Mouse (Mus musculus) intestine, embryonic 15.5 days (tissue): Measurements from ENCODE around the gene Adssl1. TPM values are rescaled to one million over a fixed set of nuclear protein-coding genes. Genes with fewer than 3 reads are reported as not detected.

Source experiments
- ATAC-seq: fragments of 200-750 bp; cut with Nextera tagmentation; 2 replicates; pipeline ENCODE4 v1.8.0; 2017; ENCODE audit warnings: moderate TSS enrichment, moderate library complexity
- H3K27ac ChIP-seq: fragments of 300-500 bp; sonication (generic); 2 replicates; pipeline ENCODE4 v1.5.1; 2015; ENCODE audit warnings: mild to moderate bottlenecking, inconsistent platforms
- H3K27me3 ChIP-seq: fragments of 300-500 bp; sonication (generic); replicated peaks from 2 replicates; pipeline ENCODE4 v1.6.1; 2015; ENCODE audit warnings: inconsistent platforms
- H3K36me3 ChIP-seq: fragments of 300-500 bp; sonication (generic); 2 replicates; pipeline ENCODE4 v1.6.1; 2015; ENCODE audit warnings: inconsistent platforms
- H3K4me1 ChIP-seq: fragments of 300-500 bp; sonication (generic); replicated peaks from 2 replicates; pipeline ENCODE4 v1.6.1; 2015; ENCODE audit warnings: inconsistent platforms
- H3K4me2 ChIP-seq: fragments of 300-500 bp; sonication (generic); replicated peaks from 2 replicates; pipeline ENCODE4 v1.6.1; 2015; ENCODE audit warnings: mild to moderate bottlenecking, inconsistent platforms
- H3K4me3 ChIP-seq: fragments of 300-500 bp; sonication (generic); replicated peaks from 2 replicates; pipeline ENCODE4 v1.5.1; 2015; ENCODE audit warnings: inconsistent platforms
- H3K9ac ChIP-seq: fragments of 300-500 bp; sonication (generic); 2 replicates; pipeline ENCODE4 v1.6.1; 2015; ENCODE audit warnings: inconsistent platforms
- H3K9me3 ChIP-seq: fragments of 300-500 bp; sonication (generic); 2 replicates; pipeline ENCODE4 v1.6.1; 2016; ENCODE audit warnings: inconsistent platforms
- WGBS: fragments of 180-500 bp; shearing (Covaris S2); methylation state at CpG from one replicate; pipeline ENCODE4 v1.1.7; 2015; 5-methylcytosine and 5-hydroxymethylcytosine counted together
- polyA plus RNA-seq: library from polyadenylated mRNA; unstranded; fragments of >200 nt; fragmentation: Nextera tagmentation; extraction: Ambion mirVana; gene quantifications from 2 replicates; pipeline ENCODE4 v1.2.1, GENCODE M21; 2015

Gene Adssl1
- polyA plus RNA-seq, 1 experiment from 2014 or later: 2.1 TPM

GRCm38 (mm10) chr12:112616668-112617067 lies 3.2 kb upstream of the Adssl1 start:
- Histone ChIP-seq H3K36me3 (no peaks in the 10 kb centered on the region), H3K27ac (no peak overlapping the region), H3K9me3 (no peaks in the 10 kb centered on the region), H3K4me3 (no peak overlapping the region), H3K4me2 (no peak overlapping the region), H3K9ac (no peak overlapping the region), H3K4me1 (peaks cover 25% of the 10 kb centered on the region), H3K27me3 (peaks cover 15% of the 10 kb centered on the region; the same call in 1 of the 2 replicates)
- ATAC-seq: no peak
- WGBS: 41% methylated on average over 9 of the region's 9 CpGs

- 81% methylated on average over 11 of the region's 11 CpGs for WGBS
- Histone ChIP-seq H3K36me3 (no peaks in the 10 kb centered on the region), H3K4me3 (no peak overlapping the region), H3K27me3 (peaks cover 15% of the 10 kb centered on the region; the same call in 1 of the 2 replicates), H3K9me3 (no peaks in the 10 kb centered on the region), H3K4me2 (no peak overlapping the region), H3K27ac (no peak overlapping the region), H3K4me1 (peaks cover 25% of the 10 kb centered on the region), H3K9ac (no peak overlapping the region)
- no peak for ATAC-seq
These were observed 2.7 kb upstream of the Adssl1 start for GRCm38 (mm10) chr12:112617184-112617583.

GRCm38 (mm10) chr12:112617898-112618380 lies 1.9 kb upstream of the Adssl1 start:
- Histone ChIP-seq H3K9ac (no peak overlapping the region), H3K36me3 (no peaks in the 10 kb centered on the region), H3K4me2 (no peak overlapping the region), H3K4me3 (no peak overlapping the region), H3K27ac (no peak overlapping the region), H3K27me3 (peaks cover 15% of the 10 kb centered on the region; the same call in 1 of the 2 replicates), H3K4me1 (peaks cover 27% of the 10 kb centered on the region), H3K9me3 (no peaks in the 10 kb centered on the region)
- WGBS: 18% methylated on average over 8 of the region's 8 CpGs
- ATAC-seq: peak; percentile 29

GRCm38 (mm10) chr12:112618981-112619685 lies 712 bp upstream of the Adssl1 start:
- 0 out of 2 replicates have a peak, but pooled peaks have one; percentile 9 for ATAC-seq
- H3K4me2 ChIP-seq: peak overlapping the region; percentile 97
- no peaks in the 10 kb centered on the region for H3K9me3 ChIP-seq
- no peak overlapping the region for H3K9ac ChIP-seq
- peaks cover 30% of the 10 kb centered on the region for H3K4me1 ChIP-seq
- 23% methylated on average over 13 of the region's 13 CpGs for WGBS
- peaks cover 17% of the 10 kb centered on the region; the same call in 1 of the 2 replicates for H3K27me3 ChIP-seq
- H3K36me3 ChIP-seq: no peaks in the 10 kb centered on the region
- no peak overlapping the region for H3K27ac ChIP-seq
- peak overlapping the region; percentile 51 for H3K4me3 ChIP-seq

- peak overlapping the region; percentile 54 for H3K9ac ChIP-seq
- peaks cover 30% of the 10 kb centered on the region for H3K4me1 ChIP-seq
- H3K9me3 ChIP-seq: no peaks in the 10 kb centered on the region
- H3K4me3 ChIP-seq: peak overlapping the region; percentile 51
- peak overlapping the region; percentile 97 for H3K4me2 ChIP-seq
- H3K36me3 ChIP-seq: no peaks in the 10 kb centered on the region
- peak; percentile 11 for ATAC-seq
- H3K27me3 ChIP-seq: peaks cover 17% of the 10 kb centered on the region; the same call in 1 of the 2 replicates
- no peak overlapping the region for H3K27ac ChIP-seq
- WGBS: 21% methylated on average over 16 of the region's 16 CpGs
These were observed 663 bp downstream of the Adssl1 start for GRCm38 (mm10) chr12:112620354-112621061.

- WGBS: 83% methylated on average over 3 of the region's 3 CpGs
- Histone ChIP-seq H3K9me3 (no peaks in the 10 kb centered on the region), H3K4me2 (no peak overlapping the region), H3K36me3 (no peaks in the 10 kb centered on the region), H3K9ac (no peak overlapping the region), H3K27me3 (peaks cover 17% of the 10 kb centered on the region; the same call in 1 of the 2 replicates), H3K4me1 (peaks cover 33% of the 10 kb centered on the region), H3K4me3 (no peak overlapping the region), H3K27ac (no peak overlapping the region)
- no peak for ATAC-seq
These were observed 2.1 kb downstream of the Adssl1 start for GRCm38 (mm10) chr12:112621900-112622299.

GRCm38 (mm10) chr12:112623742-112624141 lies 3.9 kb downstream of the Adssl1 start:
- Histone ChIP-seq H3K9ac (no peak overlapping the region), H3K27me3 (peaks cover 17% of the 10 kb centered on the region; the same call in 1 of the 2 replicates), H3K4me3 (no peak overlapping the region), H3K27ac (no peak overlapping the region), H3K36me3 (no peaks in the 10 kb centered on the region), H3K4me1 (peaks cover 32% of the 10 kb centered on the region), H3K9me3 (no peaks in the 10 kb centered on the region), H3K4me2 (no peak overlapping the region)
- WGBS: 30% methylated on average over 2 of the region's 2 CpGs
- ATAC-seq: peak; percentile 26

- peaks cover 24% of the 10 kb centered on the region for H3K4me1 ChIP-seq
- WGBS: 79% methylated on average over 4 of the region's 4 CpGs
- H3K27me3 ChIP-seq: peaks cover 6% of the 10 kb centered on the region; the same call in 1 of the 2 replicates
- no peak overlapping the region for H3K27ac ChIP-seq
- H3K9ac ChIP-seq: no peak overlapping the region
- no peak overlapping the region for H3K4me2 ChIP-seq
- no peak overlapping the region for H3K4me3 ChIP-seq
- no peaks in the 10 kb centered on the region for H3K36me3 ChIP-seq
- no peaks in the 10 kb centered on the region for H3K9me3 ChIP-seq
- ATAC-seq: no peak
These were observed 5.9 kb downstream of the Adssl1 start for GRCm38 (mm10) chr12:112625700-112626099.

- 70% methylated on average over 6 of the region's 6 CpGs for WGBS
These were observed 6.6 kb downstream of the Adssl1 start for GRCm38 (mm10) chr12:112626455-112626854.

GRCm38 (mm10) chr12:112627097-112627881 lies 7.4 kb downstream of the Adssl1 start:
- no peak overlapping the region for H3K27ac ChIP-seq
- 0 out of 2 replicates have a peak, but pooled peaks cover 2% of the 10 kb centered on the region for H3K27me3 ChIP-seq
- H3K4me2 ChIP-seq: no peak overlapping the region
- no peak overlapping the region for H3K4me3 ChIP-seq
- peaks cover 29% of the 10 kb centered on the region for H3K4me1 ChIP-seq
- no peaks in the 10 kb centered on the region for H3K9me3 ChIP-seq
- H3K36me3 ChIP-seq: no peaks in the 10 kb centered on the region
- ATAC-seq: no peak
- WGBS: 64% methylated on average over 7 of the region's 7 CpGs
- H3K9ac ChIP-seq: no peak overlapping the region

More at GRCm38 (mm10) chr12:112626455-112626854, 6.6 kb downstream of the Adssl1 start:
- H3K4me3 ChIP-seq: no peak overlapping the region
- no peak overlapping the region for H3K27ac ChIP-seq
- no peak overlapping the region for H3K9ac ChIP-seq
- no peak for ATAC-seq
- H3K9me3 ChIP-seq: no peaks in the 10 kb centered on the region
- no peak overlapping the region for H3K4me2 ChIP-seq
- 0 out of 2 replicates have a peak, but pooled peaks cover 2% of the 10 kb centered on the region for H3K27me3 ChIP-seq
- H3K4me1 ChIP-seq: peaks cover 26% of the 10 kb centered on the region
- H3K36me3 ChIP-seq: no peaks in the 10 kb centered on the region

- 90% methylated on average over 6 of the region's 6 CpGs for WGBS
- Histone ChIP-seq H3K9ac (no peak overlapping the region), H3K27me3 (0 out of 2 replicates have a peak, but pooled peaks cover 2% of the 10 kb centered on the region), H3K4me1 (peaks cover 27% of the 10 kb centered on the region), H3K36me3 (no peaks in the 10 kb centered on the region), H3K27ac (peak overlapping the region; percentile 36; the same call in 1 of the 2 replicates), H3K9me3 (no peaks in the 10 kb centered on the region), H3K4me3 (no peak overlapping the region), H3K4me2 (no peak overlapping the region)
- no peak for ATAC-seq
These were observed 8.4 kb downstream of the Adssl1 start for GRCm38 (mm10) chr12:112628197-112628596.
